Mouse (Mus musculus) heart, postnatal 10 days (tissue): Measurements from ENCODE around the gene Tmem256. TPM values are rescaled to one million over a fixed set of nuclear protein-coding genes. Genes with fewer than 3 reads are reported as not detected.

Source experiments
- DNase-seq, 2 experiments: peaks; one replicate each; pipeline ENCODE4 v3.0.0; 2021
- intact Hi-C: fragments of 180-260 bp; cut with DNase I; formaldehyde crosslinking; loops from one replicate; pipeline ENCODE4 v1.15.1; 2025
- total RNA-seq, 2 experiments: library from RNA; stranded (reverse); gene quantifications; 2 replicates each; pipeline ENCODE4 v1.2.3; 2021

Gene Tmem256
- total RNA-seq, 2 experiments from 2014 or later = 130 to 151 TPM

GRCm38 (mm10) chr11:69807641-69808040 lies 30.7 kb upstream of the Tmem256 start:
- intact Hi-C loops = no loop called here
- no peak for DNase-seq

- DNase-seq = no peak
- intact Hi-C loops = no loop called here
Observed at GRCm38 (mm10) chr11:69810280-69810679, 28.0 kb upstream of the Tmem256 start.

GRCm38 (mm10) chr11:69815155-69815554 lies 23.2 kb upstream of the Tmem256 start, which contains the start of gene Gm39566:
Gene Gm39566, minus strand, starts transcription at chr11:69815298.
- intact Hi-C loops = no loop called here
- DNase-seq = no peak

- DNase-seq = no peak
- intact Hi-C loops = no loop called here
Observed at GRCm38 (mm10) chr11:69816520-69816919, 21.8 kb upstream of the Tmem256 start.

- no peak for DNase-seq
- intact Hi-C loops = no loop called here
Observed at GRCm38 (mm10) chr11:69818365-69818764, 19.9 kb upstream of the Tmem256 start, which contains the start of gene Spem2. Gene Spem2, minus strand, starts transcription at chr11:69818465.

- intact Hi-C loops = no loop called here
- DNase-seq = no peak
Observed at GRCm38 (mm10) chr11:69818871-69819270, 19.4 kb upstream of the Tmem256 start.

- no peak for DNase-seq
- intact Hi-C loops = no loop called here
Observed at GRCm38 (mm10) chr11:69822080-69822479, 16.2 kb upstream of the Tmem256 start, which contains the start of gene Spem1. Gene Spem1, minus strand, starts transcription at chr11:69822180.

GRCm38 (mm10) chr11:69823456-69823855 lies 14.9 kb upstream of the Tmem256 start:
- DNase-seq = no peak
- intact Hi-C loops = no loop called here

- intact Hi-C loops = no loop called here
- DNase-seq = no peak
Observed at GRCm38 (mm10) chr11:69828832-69829231, 9.5 kb upstream of the Tmem256 start.

GRCm38 (mm10) chr11:69833554-69833953 lies 4.8 kb upstream of the Tmem256 start:
- intact Hi-C loops = no loop called here

GRCm38 (mm10) chr11:69834001-69834549 lies 4.2 kb upstream of the Tmem256 start:
- DNase-seq = peak in 1 of 2 experiments; percentile 35
- intact Hi-C loops = no loop called here

More at GRCm38 (mm10) chr11:69833554-69833953, 4.8 kb upstream of the Tmem256 start:
- DNase-seq = no peak

GRCm38 (mm10) chr11:69835326-69835965 lies 2.9 kb upstream of the Tmem256 start:
- no peak for DNase-seq
- intact Hi-C loops = no loop called here

GRCm38 (mm10) chr11:69835966-69836335 lies 2.4 kb upstream of the Tmem256 start:
- intact Hi-C loops = loop anchor here (2.0 kb wide), 1 partner anchor 33 kb away; no protein-coding TSS in a partner anchor
- DNase-seq = no peak

GRCm38 (mm10) chr11:69836703-69837576 lies 1.4 kb upstream of the Tmem256 start:
- intact Hi-C loops = loop anchor here (2.0 kb wide), 1 partner anchor 34 kb away; no protein-coding TSS in a partner anchor

GRCm38 (mm10) chr11:69837604-69837951 lies 736 bp upstream of the Tmem256 start, which contains the start of gene Nlgn2:
Gene Nlgn2, minus strand, starts transcription at chr11:69837784.
- intact Hi-C loops = loop anchor here (2.0 kb wide), 1 partner anchor 35 kb away; no protein-coding TSS in a partner anchor
- no peak for DNase-seq

More at GRCm38 (mm10) chr11:69836703-69837576, 1.4 kb upstream of the Tmem256 start:
- peak; percentile 47 for DNase-seq

GRCm38 (mm10) chr11:69838714-69839104 lies 395 bp downstream of the Tmem256 start:
- DNase-seq = no peak
- intact Hi-C loops = no loop called here

GRCm38 (mm10) chr11:69846198-69846680 lies 7.9 kb downstream of the Tmem256 start, which contains the start of gene Plscr3:
Gene Plscr3, plus strand, starts transcription at chr11:69846376.
- intact Hi-C loops = no loop called here
- peak; percentile 94 for DNase-seq

GRCm38 (mm10) chr11:69846738-69847688 lies 8.7 kb downstream of the Tmem256 start:
- intact Hi-C loops = no loop called here
- peak; percentile 51 to 53 for DNase-seq

- intact Hi-C loops = no loop called here
- no peak for DNase-seq
Observed at GRCm38 (mm10) chr11:69848021-69848420, 9.7 kb downstream of the Tmem256 start.

GRCm38 (mm10) chr11:69849128-69849527 lies 10.8 kb downstream of the Tmem256 start:
- intact Hi-C loops = no loop called here

More at GRCm38 (mm10) chr11:69849128-69849527, 10.8 kb downstream of the Tmem256 start:
- no peak for DNase-seq
